Mouse (Mus musculus) naive thymus-derived CD4-positive, alpha-beta T cell, adult 2 months (primary cell): Measurements from ENCODE around the gene Des.

Source experiments
- DNase-seq: peaks from one replicate; pipeline ENCODE4 v3.0.0-alpha.2; 2011; ENCODE audit warnings: low read depth

The Des gene

DNA sequence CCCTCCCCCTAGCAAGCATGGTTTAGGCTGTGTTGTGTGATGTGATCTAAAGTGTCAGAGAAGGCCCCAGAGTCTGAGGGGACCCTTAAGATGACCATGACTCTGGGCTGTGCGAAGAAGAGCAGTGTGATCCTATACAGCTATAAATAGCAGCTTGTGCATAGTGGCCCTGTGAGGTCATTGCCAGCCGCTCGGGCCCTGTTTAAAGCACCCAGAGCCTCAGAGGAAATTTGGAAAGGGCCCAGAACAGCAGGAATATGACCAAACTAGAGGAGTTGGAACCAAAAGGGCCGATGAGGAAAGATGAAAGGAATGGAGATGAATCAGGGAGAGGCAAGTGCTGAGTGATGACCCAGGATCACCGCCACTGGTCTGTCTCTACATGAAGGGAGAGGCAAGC, 12.8 kb upstream of the Des start:
- DNase-seq: no peak

DNA sequence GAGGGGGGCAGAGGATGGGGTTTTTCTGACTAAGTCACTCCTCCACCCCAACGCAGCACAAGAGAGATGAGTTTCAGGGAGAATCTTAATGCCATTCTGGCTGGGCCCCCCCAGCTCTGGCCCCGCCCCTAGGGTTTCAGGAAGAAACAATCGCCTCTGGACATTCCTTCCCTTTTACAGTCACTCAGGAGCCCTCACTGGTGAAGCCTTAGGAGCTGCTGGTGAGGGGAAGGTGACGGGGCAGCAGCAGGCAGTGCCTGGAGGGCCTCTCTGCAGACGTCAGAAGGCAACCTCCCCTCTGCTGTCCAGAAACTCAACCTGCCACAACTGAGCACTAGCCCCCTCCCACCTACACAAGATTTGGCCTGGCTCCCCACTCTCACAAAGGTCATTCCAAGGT, 10.9 kb upstream of the Des start:
- no peak for DNase-seq

GRCm38 (mm10) chr1:75357261-75357660, 2.9 kb upstream of the Des start:
- no peak for DNase-seq

- DNase-seq: no peak
Observed at GRCm38 (mm10) chr1:75358009-75358408, 2.1 kb upstream of the Des start.

- DNase-seq: no peak
Observed at GRCm38 (mm10) chr1:75359346-75359745, 783 bp upstream of the Des start.

DNA sequence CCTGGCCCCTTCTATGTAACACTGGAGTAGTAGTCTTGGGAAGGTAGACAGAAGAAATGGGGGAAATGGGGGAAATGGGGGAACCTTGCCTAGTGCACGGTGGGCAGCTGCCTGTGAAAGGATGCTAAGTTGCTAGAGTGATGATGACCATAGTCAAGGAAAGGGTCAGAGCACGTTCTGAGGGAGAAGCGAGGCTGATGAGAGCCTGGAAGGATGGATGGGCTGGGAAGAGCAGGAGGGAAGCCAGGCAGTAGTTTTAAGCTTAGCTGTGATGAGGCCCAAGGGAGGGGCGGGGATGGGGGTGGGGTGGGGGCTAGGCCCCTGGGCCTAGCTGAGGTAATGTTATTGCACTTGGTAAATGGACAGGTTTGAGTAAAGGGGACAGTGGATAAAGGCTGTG, 994 bp downstream of the Des start:
- DNase-seq: no peak

DNA sequence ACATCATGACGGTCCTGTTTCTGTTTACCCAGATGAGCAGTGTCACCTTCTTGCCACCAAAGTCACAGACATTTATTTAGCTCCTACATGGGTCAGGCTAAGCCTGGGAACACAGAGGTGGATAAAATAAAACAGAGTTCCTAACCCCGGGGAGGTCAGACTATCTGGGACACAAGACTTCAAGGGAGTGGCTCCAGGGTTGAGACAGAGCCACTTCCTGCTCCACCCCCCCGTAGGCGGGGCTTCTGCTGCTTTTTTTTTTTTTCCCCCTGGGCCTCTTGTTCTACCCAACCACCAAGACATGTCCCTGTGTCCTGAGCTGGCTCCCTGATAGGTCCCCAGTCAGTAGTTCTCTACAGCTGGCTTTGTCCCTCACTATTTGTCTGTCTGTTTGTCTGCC, 1.6 kb downstream of the Des start:
- DNase-seq: no peak

DNA sequence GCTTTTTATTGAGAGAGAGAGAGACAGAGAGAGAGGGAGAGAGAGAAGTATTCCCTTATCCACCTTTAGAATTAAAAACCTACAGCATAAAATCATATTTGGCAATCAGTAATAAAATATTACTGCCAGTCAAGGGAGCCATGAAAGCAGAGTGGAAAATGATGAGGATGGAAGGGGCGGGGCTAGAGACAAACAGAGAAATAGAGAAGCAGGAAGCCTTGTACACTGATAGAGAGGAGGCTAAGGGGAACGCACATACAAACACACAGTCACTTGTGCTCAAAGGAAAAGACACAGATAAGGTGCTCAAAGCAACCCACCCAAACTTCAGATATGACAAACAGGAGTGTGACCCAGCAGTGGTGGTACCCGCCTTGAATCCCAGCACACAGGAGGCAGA, 3.7 kb downstream of the Des start:
- no peak for DNase-seq

- DNase-seq: no peak
Observed at GRCm38 (mm10) chr1:75365510-75366137, 5.5 kb downstream of the Des start.

GRCm38 (mm10) chr1:75369360-75369983, 9.3 kb downstream of the Des start:
- no peak for DNase-seq

GRCm38 (mm10) chr1:75369984-75370660, 10.0 kb downstream of the Des start:
- DNase-seq: no peak

GRCm38 (mm10) chr1:75371317-75372095, 11.4 kb downstream of the Des start:
- no peak for DNase-seq

DNA sequence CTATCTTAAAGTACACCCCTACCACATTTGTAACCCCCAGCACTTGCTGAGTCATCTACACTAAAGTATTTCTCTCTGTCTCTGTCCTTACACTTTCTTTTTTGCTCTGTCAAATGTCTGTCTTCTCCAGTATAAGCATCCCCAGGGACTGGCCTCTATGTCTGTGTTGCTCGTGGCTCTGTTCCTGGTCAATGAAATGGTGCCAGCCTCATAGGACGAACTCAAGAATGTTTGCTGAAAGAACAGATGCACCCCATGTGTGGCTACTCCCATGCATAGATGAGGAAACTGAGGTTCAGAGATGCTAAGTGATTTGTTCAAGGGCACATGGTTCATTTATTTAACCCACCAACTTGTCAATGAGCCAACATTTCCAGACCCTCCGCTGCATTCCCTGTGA, 12.3 kb downstream of the Des start:
- no peak for DNase-seq

DNA sequence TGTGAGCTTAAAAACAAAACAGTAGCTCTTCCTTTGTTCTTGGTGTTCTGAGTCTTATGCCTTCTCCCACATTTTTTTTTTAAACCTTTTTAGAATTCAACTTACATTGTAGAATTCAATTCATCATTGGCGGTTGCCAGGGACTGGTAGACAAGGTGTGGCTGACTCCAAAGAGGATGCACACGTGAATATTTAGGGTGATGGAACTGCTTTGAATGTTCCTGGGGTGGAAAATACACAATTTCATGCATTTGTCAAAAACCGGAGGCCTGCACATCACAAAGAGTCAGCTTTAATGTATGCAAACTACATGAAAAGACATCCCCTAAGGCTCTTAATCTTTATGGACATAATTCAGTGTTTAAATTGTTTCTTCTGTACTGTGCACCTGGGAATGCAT, 13.1 kb downstream of the Des start:
- no peak for DNase-seq

DNA sequence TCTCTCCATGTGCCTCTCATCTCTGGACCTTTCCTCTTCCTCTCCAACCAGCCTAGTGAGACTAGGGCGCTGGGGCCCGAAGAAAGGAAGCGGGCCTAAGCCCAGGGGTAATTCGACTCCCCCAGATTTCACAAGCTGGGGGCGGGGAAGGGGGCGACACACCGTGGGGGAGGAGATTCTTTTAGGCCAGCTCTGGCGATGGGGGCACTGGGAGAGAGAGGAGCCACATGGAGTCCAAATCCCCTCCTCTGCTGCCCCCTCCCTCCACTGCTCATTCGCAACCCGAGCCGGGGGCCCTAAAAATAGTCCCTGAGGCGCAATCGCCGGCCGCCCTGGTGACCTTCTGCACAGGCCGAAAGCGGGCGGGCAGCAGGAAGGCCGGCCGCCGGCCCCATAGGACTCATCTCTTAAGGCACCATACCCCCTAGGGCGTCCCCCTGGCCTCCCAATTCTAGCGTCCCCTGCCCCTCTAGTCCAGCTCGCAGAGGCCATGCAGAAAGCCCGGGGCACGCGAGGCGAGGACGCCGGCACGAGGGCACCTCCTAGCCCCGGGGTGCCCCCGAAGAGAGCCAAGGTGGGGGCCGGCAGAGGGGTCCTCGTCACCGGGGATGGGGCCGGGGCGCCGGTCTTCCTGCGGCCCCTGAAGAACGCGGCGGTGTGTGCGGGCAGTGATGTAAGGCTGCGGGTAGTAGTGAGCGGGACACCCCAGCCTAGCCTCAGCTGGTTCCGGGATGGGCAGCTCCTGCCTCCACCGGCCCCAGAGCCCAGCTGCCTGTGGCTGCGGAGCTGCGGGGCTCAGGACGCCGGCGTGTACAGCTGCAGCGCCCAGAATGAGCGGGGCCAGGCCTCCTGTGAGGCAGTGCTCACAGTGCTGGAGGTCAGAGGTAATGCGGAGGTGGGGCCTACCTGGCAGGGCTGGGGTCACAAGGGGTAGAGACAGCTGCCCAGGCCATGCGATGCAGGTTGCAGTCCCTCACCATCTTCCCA, 15.1 kb downstream of the Des start, which contains the start of gene Speg:
Gene Speg (plus strand): TSS at position 348 of the 987 bp plus-strand sequence.
- no peak for DNase-seq

- DNase-seq: no peak
Observed at GRCm38 (mm10) chr1:75379196-75379595, 19.1 kb downstream of the Des start.

DNA sequence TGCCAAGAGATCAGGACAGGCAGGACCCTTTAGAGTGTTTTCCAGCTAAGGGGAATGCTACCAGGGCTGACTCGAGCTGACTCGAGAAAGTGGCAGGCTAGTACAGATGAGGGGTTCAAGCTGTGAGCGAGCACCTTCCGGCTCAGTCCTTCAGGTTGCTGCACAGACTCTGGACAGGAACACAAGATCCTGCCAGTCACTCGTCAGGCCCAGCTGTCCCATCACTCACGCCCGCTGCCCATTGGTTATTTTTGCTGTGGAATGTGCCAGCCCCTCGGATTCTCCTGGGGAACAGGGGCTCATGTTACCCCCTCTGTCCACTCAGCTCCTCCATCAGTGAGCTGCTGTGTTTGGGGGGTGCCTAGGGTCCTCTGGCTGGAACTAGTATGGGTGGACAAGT, 19.8 kb downstream of the Des start:
- no peak for DNase-seq

- no peak for DNase-seq
Observed at GRCm38 (mm10) chr1:75380951-75381350, 20.8 kb downstream of the Des start.

DNA sequence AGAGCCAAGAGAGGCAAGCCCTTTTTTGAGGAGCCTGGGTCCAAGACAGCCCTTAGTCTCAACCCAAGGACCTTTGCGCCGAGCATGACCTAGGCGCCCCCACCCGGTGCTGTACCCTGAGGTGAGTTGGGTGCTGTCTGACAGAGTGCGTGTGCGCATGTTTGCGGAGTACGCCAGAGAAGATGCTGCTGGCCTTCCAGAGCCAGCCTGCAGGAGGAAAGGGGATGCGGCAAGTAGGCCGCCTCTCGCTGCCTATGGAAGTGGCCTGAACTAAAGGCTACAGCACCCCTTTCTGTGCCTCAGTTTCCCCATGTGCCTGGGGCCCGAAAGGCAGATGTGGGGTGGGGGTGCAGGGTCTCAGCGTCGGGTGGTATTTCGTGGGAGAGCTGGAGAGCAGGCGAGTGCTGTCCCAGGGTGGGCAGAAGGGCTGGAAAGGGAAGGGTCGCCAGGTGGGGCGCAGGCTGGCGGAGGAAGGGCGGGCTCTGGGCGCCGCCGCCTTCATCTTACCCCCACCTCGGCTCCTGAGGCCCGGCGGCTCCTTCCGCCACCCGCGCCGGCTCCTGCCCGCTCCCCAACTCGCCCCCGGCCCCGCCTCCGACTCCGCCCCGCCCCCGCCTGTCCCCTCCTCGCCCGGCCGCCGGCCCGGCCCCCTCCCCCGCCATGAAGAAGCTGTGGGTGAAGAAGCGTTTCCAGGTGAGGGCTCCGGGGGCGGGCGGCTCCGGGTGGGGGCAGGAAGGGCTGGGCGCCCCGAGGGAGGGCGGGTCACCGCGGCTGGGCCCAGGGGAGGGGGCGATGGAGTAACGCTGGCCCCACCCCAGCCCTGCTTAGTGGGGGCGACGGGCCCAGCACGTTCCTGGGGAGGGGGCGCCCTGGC, 21.6 kb downstream of the Des start:
- DNase-seq: no peak

- DNase-seq: no peak
Observed at GRCm38 (mm10) chr1:75382356-75383071, 22.4 kb downstream of the Des start.
